Comparison of ENCODE assay signal across 8 mouse cellular contexts in genomic region chr5:136201832-136202231, GRCm38 (mm10). TPM values are rescaled to one million over a fixed set of nuclear protein-coding genes. Genes with fewer than 3 reads are reported as not detected.
DNase-seq lines count a peak whose midpoint lies in the region; TF ChIP-seq lines count a peak whose summit lies in the region.

No protein-coding gene starts in this region.

- H3K36me3 ChIP-seq in E14TG2a.4 (ENCODE audit: insufficient read depth, low read length): peaks cover 12% of the 10 kb centered on the region
- H3K36me3 ChIP-seq in embryonic facial prominence, embryonic 10.5 days (replicated peaks): peaks cover 12% of the 10 kb centered on the region

- H3K27me3 ChIP-seq in E14TG2a.4 (ENCODE audit: insufficient read depth, low read length): no peaks in the 10 kb centered on the region
- H3K27me3 ChIP-seq in embryonic facial prominence, embryonic 10.5 days (replicated peaks; ENCODE audit: low read depth, poor library complexity, severe bottlenecking): no peaks in the 10 kb centered on the region

- peak; percentile 83 for DNase-seq in adrenal gland, postnatal 10 days
- peak; percentile 76 for DNase-seq in embryonic facial prominence, embryonic 10.5 days (ENCODE audit: low spot score)
- peak; percentile 70 for DNase-seq in heart, adult 8-10 months (ENCODE audit: low spot score)
- DNase-seq in kidney, postnatal 10 days: peak; percentile 81
- peak; percentile 59 for DNase-seq in lung, adult 2 months
- peak; percentile 59 for DNase-seq in ovary, postnatal 14 days (ENCODE audit: low spot score)
- DNase-seq in urinary bladder, postnatal 25 days (ENCODE audit: low spot score): peak; percentile 60

- no peak overlapping the region for H3K4me3 ChIP-seq in E14TG2a.4 (replicated peaks; ENCODE audit: low read length)
- no peak overlapping the region for H3K4me3 ChIP-seq in embryonic facial prominence, embryonic 10.5 days
- no peak overlapping the region for H3K4me3 ChIP-seq in lung, adult 2 months (replicated peaks; ENCODE audit: extremely low read depth, low read depth, low read length)

- peaks cover 18% of the 10 kb centered on the region for H3K4me1 ChIP-seq in E14TG2a.4 (replicated peaks; ENCODE audit: low read depth, low read length)
- H3K4me1 ChIP-seq in embryonic facial prominence, embryonic 10.5 days: peaks cover 22% of the 10 kb centered on the region
- H3K4me1 ChIP-seq in lung, adult 2 months (ENCODE audit: control insufficient read depth, insufficient read depth, low read length): peaks cover 8% of the 10 kb centered on the region; the same call in 1 of the 2 replicates

- peak; percentile 73 for TF ChIP-seq CTCF in E14TG2a.4 (conservative IDR thresholded peaks at IDR 0.05; ENCODE audit: low read length)
- peak; percentile 88 for TF ChIP-seq CTCF in lung, adult 2 months (IDR thresholded peaks at IDR 0.05; ENCODE audit: insufficient read depth, low read length)

- H3K27ac ChIP-seq in embryonic facial prominence, embryonic 10.5 days (replicated peaks): no peak overlapping the region

- peaks cover 25% of the 10 kb centered on the region for H3K9me3 ChIP-seq in E14TG2a.4 (ENCODE audit: low read length)
- peaks cover 4% of the 10 kb centered on the region; the same call in 1 of the 2 replicates for H3K9me3 ChIP-seq in embryonic facial prominence, embryonic 10.5 days

- TF ChIP-seq POLR2A in lung, adult 2 months (IDR thresholded peaks at IDR 0.05; ENCODE audit: borderline replicate concordance, extremely low read depth, low read depth, low read length): no peak

- 33% methylated on average over 7 of the region's 7 CpGs for WGBS in embryonic facial prominence, embryonic 10.5 days
- 29% methylated on average over 7 of the region's 7 CpGs for WGBS in lung, adult 2 months

RNA-seq across cellular contexts. Expression of gene Prkrip1, which starts 3.1 kb away (rescaled TPM):
- 10 to 100 TPM; 30.0 to 33.2 TPM for total RNA-seq in adrenal gland, postnatal 10 days (2021)
- 68.6 and 76.8 TPM in 2 replicates for polyA plus RNA-seq in embryonic facial prominence, embryonic 10.5 days (2016; fragmentation: Nextera tagmentation; extraction: Ambion mirVana)
- 10 to 100 TPM; 14.8 to 21.1 (median 19.0) TPM for total RNA-seq in heart, adult 8-10 months (2022)
- 8.9 and 11.0 TPM in 2 replicates for polyA plus RNA-seq in lung, adult 2 months (2012; rRNA removed)

RNA-seq across cellular contexts. Expression of gene Orai2, which starts 31.3 kb away (rescaled TPM):
- total RNA-seq in adrenal gland, postnatal 10 days (2021): 1 to 10 TPM; 5.1 to 6.6 TPM
- 7.4 and 8.2 TPM in 2 replicates for polyA plus RNA-seq in embryonic facial prominence, embryonic 10.5 days (2016; fragmentation: Nextera tagmentation; extraction: Ambion mirVana)
- 1 to 10 TPM in 1 of 4 experiments, under 1 TPM in 3; 0.31 to 1.3 (median 0.67) TPM for total RNA-seq in heart, adult 8-10 months (2022)
- 39.2 and 51.0 TPM in 2 replicates for polyA plus RNA-seq in lung, adult 2 months (2012; rRNA removed)

RNA-seq across cellular contexts. Expression of gene Sh2b2, which starts 44.5 kb away (rescaled TPM):
- total RNA-seq in adrenal gland, postnatal 10 days (2021): 10 to 100 TPM; 29.1 to 30.7 TPM
- 14.1 and 17.0 TPM in 2 replicates for polyA plus RNA-seq in embryonic facial prominence, embryonic 10.5 days (2016; fragmentation: Nextera tagmentation; extraction: Ambion mirVana)
- total RNA-seq in heart, adult 8-10 months (2022): under 1 TPM; 0.24 to 0.82 (median 0.53) TPM
- polyA plus RNA-seq in lung, adult 2 months (2012; rRNA removed): 11.5 and 12.6 TPM in 2 replicates

Comparison
In these comparisons a context has a peak if more than half of its experiments do, and no peak if none do; other contexts are left out.
1. RNA of gene Sh2b2, which starts 44.5 kb away (total RNA-seq): 29.1 to 30.7 TPM in adrenal gland, postnatal 10 days; 0.24 to 0.82 TPM in heart, adult 8-10 months; every median in the first group is over 10 times any median in the second.
2. Peak in every context shown above with its lines, with median percentiles within 50 percentile points of each other: DNase-seq.